Mouse (Mus musculus) heart, adult 2 months (tissue): ENCODE measurements around the gene Gcdh.

ENCODE experiments used
- CTCF ChIP-seq: fragments of 200-600 bp; IDR thresholded peaks from 2 replicates; pipeline ENCODE4 v1.8.1; 2022; ENCODE audit warnings: antibody characterized with exemption, mild to moderate bottlenecking, moderate library complexity
- EP300 ChIP-seq: fragments of 200-500 bp; IDR thresholded peaks from 2 replicates; pipeline ENCODE4 v1.6.1; 2011; ENCODE audit warnings: low read depth, low read length, control low read depth; ENCODE audit not compliant: insufficient read depth
- POLR2A ChIP-seq: fragments of 200-500 bp; IDR thresholded peaks from 2 replicates; pipeline ENCODE4 v1.6.1; 2011; ENCODE audit warnings: mild to moderate bottlenecking, low read depth, low read length, control low read depth; ENCODE audit not compliant: insufficient read depth

DNA sequence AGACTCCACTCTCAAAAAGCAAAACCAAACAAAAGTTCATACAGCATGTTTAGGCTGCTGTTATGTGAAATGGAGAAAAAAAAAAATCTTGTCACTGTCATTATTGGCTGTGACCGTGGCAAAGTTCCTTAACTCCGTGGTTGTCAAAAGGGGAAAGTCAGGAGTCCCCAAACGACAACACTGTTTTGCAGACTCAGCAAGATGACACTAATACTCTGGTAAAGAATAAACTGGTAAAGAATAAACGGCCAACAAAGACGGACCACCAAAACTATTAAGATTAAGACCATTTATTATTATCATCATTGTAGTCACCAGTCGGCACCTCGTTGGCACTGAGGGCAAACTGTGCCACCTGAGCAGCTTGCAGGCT lies 53.9 kb downstream of the Gcdh start:
- TF ChIP-seq CTCF (no peak), POLR2A (no peak), EP300 (no peak)
